Mouse (Mus musculus) retina, postnatal 7 days (tissue): ENCODE data around the gene Tnk2.

ENCODE experiments used
- DNase-seq: peaks from one replicate; pipeline ENCODE4 v3.0.0-alpha.2; 2012; ENCODE audit warnings: low read depth, low spot score

Gene Tnk2

DNA sequence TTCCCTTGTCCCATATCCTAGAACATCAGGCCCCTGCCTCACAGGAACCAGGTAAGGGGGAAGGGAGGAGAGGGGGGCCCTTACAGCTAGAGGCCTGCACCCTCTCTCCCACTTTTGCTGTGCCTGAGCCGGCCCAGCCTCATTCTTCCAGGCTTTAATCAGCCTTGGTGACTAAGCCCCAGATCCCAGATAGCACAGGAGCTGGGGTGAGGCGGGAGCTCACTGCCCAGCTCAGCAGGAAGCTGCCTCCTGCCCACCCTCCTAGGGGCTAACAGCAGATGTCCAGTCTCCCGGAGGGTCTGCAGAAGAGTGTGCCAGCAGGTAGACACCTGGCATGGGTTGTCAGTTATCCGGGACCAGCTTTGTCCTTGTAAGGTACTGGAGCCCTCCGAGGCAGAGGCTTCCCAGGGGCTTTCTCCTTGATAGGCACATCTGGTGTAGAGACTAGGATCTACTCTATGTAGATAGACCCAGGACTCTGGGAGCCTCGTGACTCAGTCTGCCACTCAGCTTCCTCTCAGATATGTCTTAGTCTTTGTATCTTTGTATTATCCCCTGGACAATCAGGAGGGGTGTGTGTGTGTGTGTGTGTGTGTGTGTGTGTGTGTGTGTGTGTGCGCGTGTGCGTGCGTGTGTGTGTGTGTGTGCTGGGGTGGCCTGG, 33.5 kb downstream of the Tnk2 start:
- no peak for DNase-seq

DNA sequence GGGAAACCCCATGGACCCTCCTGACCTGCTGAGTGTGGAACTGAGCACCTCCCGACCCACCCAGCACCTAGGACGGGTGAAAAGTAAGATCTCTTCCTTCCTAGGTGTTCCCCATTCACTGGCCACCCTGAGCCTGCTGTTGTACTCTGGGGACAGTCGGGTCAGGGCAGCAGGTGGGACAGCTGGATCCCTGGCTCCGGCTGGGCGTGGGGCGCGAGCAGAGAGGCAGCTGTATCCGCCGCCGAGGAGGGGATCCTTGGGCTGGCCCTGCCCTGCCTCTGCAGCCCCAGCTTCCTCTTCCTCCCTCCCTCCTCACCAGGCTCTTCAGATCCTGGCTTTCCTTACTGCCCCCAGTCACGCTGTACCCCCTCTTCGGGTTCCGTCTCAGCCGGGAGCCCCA, 34.2 kb downstream of the Tnk2 start:
- DNase-seq, result no peak

DNA sequence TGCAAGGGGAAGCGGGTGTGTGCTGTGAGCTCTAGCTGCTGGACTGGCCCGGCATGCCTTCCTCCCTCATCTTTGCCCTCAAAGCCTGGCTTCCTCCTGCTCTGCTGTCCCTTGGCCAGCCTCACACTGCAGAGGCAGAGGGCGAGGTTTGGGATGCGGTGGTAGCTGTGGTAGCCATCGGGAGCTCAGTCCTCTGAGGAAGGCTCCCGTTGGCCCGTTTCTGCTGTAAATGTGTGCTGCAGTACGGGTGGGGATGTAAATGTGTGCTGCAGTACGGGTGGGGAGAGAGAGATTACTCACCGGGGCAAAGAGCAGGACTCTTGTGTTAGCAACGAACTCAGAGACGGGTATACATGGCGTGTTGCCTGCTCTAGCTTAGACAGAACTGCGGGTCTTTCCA, 35.1 kb downstream of the Tnk2 start:
- no peak for DNase-seq

DNA sequence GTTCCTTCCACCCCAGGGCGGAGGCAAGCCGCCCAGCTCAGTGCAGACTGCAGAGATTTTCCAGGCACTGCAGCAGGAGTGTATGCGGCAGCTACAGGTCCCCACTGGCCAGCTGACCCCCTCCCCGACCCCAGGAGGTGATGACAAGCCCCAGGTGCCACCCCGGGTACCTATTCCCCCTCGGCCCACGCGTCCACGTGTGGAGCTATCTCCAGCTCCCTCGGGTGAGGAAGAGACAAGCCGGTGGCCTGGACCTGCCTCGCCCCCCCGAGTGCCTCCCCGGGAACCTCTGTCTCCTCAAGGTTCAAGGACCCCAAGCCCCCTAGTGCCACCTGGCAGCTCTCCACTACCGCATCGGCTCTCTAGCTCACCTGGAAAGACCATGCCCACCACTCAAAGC, 36.3 kb downstream of the Tnk2 start:
- no peak for DNase-seq

DNA sequence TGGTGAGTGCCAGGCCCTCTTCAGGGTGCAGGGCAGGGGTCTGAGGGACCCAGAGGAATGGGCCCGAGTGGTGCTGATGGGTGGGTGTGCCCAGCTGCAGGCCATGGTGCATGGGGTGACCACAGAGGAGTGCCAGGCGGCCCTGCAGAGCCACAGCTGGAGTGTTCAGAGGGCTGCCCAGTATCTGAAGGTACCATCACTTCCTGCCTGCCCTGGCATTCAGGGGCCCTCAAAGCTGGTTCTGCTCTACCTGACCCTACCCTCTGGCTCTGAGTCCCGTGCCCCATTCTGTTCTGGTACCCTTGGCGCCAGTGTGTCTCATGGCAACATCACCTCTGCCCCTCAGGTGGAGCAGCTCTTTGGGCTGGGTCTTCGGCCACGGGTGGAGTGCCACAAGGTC, 37.1 kb downstream of the Tnk2 start:
- DNase-seq, result no peak

DNA sequence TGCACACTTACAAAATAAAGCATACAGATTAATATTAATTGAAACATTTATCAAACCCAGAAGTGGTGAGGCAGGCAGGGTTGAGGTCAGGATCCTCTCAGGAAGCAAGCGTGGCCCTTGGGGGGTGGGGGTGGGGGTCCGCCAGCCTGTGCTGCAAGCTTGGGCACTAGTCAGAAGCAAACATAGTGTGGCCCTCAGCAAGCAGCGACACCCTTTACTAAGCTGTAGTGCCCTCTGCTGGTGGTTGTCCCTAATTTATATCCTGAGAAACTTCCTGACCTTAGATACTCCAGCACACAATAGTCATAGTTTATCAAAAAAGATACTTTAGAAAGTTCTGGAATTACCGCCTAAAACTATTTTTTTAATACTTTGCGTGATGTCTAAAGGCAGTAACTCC, 38.5 kb downstream of the Tnk2 start:
- peak; percentile 65 for DNase-seq

DNA sequence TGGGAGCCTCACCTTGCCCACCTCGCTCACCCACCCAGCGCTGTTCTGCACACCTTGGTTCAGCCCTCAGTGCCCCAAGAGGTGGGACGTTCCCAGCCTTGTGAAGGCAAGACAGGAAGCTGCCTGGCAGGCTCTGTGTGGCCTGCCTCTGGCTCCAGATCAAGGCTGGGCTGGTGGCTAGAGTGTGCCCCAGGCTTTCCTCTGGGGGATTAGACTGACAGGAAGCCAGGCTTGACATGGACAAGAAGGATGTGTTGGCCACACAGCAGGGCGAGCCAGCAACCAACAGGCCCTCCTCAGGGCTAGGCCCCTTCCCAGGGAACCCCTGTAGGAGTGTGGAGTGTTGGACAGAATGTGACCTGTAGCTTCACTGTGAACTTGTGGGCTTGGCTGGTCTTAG, 39.2 kb downstream of the Tnk2 start:
- no peak for DNase-seq

DNA sequence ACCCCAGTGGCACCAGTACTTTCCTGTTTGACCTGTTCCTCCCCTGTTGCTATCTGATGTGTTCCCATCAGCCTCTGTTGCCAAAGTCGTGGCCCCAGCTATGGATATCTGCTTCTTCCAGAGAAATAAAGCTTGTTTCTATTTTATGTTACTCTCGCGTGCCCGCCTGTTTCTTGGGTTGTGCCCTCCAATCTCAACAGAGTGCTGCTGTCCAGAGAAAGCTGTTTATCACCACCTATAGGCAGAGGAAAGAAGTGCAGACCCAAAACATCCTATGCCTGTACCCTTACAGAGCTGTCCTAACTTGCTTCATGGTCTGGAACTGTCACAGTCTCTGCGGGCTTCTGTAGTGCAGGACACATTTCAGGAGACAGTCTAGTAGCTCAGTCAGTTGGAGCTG, 39.7 kb downstream of the Tnk2 start:
- no peak for DNase-seq

DNA sequence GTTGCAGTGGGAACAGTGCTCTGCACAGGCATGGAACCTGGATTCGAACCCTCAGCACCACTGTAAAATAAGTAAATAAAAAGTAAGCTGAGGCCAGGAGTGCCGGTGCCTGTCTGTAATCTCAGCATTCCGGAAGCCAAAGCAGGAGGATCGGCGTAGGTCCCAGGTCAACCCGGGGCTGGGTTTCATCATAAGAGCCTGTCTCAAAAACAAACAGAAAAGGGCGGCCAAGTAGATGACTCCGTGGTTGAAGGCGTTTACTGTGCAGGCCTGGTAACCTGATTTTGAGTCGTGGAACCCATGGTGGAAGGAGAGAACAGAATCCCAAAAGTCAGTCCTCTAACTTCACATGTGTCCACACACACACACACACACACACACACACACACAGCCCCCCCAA, 41.7 kb downstream of the Tnk2 start:
- DNase-seq, result no peak

DNA sequence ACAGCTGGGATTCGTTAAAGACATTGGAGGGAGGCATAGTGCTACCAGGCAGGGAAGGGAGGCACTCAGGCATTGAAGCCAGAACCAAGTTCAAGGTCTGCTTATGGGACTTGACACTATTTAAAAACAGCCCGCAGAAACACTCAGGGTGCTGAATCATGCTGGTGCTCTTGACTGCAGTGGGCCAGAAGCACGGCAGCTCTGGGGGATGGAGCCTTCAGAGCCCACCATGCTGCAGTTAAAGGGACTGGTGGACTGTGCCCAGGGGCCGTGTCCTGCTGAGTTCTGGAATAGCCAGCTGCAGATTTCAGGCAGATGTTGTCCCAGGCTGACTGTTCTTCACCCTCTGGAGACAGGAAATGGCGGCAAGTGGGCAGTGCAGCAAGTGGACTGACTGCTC, 42.3 kb downstream of the Tnk2 start:
- no peak for DNase-seq

DNA sequence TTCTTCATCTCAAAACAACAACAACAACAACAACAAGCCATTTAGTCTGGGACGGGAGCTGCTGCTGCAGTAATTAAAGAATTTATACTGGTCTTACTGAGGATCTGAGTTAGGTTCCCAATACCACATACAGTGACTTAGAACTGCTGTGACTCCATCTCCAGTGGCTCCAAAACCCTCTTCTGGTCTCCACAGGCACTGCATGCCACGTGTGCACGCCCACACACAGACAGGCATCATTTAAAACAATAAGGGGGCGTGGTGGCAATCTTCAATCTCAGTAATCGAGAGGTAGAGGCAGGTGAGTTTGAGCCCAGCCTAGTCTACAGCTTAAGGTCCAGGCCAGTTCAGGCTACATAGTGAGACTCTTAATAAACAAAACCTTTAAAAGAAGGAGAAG, 43.5 kb downstream of the Tnk2 start:
- no peak for DNase-seq

DNA sequence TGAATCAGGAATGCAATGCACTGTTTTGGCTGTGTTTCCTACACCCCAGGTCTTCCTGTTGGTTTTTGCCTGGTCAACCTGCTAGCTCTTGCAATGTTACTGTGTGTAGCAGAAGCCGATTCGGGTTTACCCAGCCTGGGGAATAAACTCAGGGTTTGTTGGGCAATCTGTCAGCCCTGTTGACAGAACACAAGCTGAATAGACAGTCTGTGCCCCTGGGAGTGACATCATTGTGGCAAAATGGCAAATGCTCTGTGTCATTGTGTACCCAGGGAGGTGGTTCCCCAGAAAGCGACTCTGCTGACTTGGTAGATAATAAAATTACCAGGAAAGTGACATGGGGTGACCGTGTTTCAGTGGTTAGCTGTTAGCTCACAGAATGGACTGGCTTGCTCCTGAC, 45.1 kb downstream of the Tnk2 start:
- DNase-seq, result no peak

DNA sequence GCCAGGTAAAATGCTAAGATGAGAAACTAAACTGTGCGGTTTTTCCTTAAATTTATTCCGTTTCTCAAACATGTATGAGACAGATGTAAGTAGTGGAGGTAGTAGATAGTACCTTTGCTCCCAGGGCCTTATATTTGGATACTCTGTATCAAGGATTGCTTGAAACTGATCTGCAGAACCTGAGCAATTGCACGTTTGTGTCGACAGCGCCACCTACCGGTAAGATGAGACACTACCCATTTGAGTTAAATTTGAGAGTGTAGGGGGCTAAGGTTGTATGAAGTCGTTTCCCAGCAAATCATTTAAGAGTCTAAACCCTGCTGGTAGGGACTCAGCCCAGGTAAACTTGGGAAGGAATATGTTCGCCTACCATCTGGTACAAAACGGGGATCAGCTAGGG, 45.8 kb downstream of the Tnk2 start:
- peak; percentile 56 for DNase-seq

DNA sequence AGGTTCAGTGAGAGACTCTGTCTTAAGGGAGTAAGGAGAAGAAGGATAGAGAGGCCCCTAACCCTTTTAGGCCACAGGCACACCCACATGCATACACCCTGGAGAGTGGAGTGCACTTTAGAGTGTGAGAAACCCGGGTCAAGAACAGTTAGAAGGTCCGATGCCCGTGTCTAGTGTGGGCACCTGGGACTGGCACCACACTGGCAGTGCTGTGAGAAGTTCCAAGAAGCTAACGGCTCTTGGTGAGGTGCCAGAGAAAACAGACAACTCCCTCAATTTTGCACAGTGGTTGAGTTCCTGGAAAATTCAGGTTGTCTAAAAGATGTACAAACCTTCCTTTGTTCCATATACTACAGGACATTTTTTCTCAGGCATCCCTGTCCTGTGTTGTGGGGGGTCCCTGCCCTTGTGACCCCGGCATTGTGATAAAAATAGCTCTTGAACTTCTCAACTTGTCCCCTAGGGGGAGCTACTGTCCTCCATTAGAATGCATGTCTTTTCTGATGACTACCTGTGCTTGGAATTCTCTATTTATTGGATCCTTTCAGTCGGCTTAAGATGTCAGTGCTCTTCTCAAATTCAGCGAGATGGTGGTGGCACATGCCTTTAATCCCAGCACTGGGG, 53.3 kb downstream of the Tnk2 start:
- DNase-seq, result no peak

DNA sequence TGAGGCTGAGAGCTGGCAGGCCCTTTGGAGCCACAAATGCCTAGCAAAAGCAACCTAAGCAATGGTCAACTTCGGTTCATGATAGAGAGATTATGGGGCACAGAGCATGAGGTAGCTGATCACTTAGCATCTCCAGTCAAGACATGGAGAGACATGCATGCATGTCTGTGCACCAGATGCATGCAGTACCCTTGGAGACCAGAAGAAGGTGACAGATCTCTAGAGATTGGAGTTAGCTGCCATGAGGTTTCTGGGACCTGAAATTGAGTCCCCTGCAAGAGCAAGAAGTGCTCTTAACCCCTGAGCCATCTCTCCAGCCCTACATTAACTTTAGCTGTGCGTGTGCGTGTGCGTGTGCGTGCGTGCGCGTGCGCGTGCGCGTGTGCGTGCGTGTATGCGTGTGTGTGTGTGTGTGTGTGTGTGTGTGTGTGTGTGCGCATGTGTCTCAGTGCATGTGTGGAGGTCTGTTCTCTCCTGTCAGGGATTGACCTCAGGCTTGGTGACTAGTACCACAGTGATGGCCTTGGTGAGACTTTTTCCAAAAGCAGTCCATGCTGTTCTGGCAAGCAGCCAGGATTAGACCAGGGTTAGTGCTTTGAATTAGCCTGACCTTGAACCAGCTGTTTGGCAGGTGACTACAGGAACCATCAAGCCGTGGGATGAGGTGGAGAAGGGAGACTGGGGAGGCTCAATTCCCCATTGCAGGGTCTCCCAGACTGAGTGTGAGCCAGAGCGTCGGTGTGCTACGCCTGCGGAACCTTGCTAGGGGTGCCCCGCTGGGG, 54.2 kb downstream of the Tnk2 start:
- DNase-seq, result no peak

DNA sequence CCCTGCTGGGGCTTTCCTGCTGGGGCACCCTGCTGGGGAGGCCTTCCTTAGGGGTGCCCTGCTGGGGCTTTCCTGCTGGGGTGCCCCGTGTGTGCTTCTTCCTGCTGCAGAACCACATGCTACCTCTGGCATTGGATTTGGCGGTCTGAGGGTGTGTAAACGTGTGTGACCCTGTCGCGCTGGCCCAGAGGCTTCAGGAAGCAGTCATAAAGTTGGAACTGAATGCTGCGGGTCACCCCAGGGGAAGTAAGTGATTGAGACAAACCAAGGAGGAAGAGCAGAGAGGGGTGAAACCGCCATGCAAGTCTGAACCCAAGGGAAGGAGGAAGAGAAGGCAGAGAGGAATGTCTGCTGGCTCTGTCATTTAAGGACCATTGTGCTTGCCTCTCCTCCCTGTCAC, 54.9 kb downstream of the Tnk2 start:
- no peak for DNase-seq

DNA sequence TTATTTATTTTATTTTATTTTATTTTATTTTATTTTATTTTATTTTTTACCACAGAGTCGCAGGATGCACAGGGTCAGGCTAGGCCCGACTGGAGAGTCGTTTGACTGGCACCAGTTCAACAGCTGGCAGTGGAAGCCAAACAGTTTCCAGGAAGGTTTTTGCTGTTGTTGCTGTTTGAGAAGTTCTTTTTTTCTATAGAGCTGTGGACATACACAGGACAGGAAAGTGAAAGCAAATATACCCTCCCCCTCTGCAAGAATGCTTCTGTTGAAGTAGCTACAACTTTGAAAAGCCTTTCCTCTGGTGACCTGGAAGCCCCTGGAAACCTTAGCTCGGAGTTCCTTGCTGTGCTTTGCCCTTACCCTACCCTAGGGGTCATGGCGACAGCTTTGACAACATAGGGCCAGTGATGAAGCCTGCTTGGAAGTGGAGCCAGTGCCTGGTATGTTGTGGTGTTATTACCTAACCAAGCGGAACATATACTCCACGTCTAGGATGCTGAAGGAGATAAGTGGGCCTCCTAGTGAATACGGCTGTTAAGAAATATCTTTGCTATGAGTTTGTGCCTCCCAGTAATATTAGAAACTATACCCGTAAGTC, 59.7 kb downstream of the Tnk2 start:
- DNase-seq, result no peak

DNA sequence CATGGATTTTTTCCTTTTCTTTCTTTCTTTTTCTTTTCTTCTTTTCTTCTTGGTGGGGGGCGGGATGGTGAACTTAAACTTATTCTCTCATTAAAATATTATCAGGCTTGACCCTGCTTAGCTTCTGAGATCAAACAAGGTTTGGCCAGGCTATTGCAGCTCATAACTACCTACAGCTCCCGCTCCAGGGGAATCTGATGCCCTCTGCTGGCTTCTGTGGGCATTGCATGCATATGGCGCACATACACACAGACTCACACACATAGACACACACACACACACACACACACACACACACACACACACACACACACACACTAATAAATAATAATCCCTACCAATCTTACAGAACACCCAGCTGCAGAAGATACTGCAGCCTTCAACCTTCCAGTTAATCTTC, 61.9 kb downstream of the Tnk2 start:
- DNase-seq, result no peak

DNA sequence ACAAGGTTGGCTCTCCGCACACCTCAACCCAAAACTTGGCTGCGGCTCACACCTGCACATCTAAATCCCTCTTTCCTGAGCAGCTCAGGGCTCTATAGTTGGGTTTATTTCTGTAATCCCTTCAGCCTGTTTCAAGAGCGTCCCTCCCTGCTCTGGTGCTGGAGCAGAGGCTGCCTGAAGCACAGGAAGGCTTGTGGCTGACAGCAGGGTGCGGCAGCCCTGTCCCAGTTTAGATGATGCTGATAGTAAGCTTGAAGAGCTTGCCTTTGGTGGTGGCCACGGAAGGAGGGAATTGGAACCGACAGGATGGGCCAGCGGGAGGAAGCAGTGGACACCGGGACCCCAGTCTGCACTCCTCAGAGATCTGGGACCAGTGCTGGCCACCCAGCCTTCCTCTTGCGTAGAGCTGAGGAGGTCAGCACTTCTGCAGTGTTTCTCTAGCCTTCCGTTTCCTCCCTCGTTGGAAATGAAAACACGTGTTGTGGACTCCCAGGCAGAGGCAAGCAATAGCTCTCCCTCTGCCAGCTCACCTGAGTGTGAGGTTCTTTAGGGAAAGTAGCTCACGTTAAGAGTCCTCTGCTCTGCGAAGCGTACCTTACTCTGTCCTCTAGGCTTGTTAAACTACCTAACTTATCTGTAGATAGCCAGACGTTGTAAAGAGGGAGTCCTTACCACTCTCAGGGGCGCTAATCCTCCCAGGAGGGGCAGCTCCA, 63.6 kb downstream of the Tnk2 start:
- DNase-seq, result no peak

DNA sequence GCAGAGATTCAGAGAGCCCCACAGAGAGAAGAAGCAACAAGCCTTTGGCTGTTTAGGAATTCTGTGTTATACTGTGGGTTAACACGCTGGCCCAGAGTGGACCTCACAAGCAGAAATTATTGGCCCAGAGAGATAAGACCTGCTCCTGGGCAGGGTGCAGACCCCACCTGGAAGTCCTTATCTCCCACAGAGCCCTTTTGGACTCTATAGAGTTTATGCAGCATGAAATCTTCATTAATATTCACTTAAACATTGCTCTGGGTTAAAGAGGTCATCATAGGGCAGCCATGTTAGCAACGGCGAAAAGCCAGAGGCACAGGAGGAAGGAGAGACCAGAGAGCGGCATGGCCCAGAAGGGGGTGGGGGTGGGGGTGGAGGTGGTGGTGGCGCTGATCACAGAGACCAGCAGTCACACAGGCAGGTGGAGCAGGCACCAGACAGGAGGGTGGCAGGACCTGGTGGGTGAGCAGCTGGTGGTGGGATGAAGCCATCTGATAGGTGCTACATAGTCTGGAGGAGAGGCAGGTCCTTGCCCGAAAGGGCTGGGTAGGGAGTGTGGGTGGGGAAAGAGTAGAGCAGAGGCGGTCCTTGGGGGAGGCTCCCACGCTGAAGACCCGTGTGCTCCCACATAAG, 64.3 kb downstream of the Tnk2 start:
- no peak for DNase-seq

DNA sequence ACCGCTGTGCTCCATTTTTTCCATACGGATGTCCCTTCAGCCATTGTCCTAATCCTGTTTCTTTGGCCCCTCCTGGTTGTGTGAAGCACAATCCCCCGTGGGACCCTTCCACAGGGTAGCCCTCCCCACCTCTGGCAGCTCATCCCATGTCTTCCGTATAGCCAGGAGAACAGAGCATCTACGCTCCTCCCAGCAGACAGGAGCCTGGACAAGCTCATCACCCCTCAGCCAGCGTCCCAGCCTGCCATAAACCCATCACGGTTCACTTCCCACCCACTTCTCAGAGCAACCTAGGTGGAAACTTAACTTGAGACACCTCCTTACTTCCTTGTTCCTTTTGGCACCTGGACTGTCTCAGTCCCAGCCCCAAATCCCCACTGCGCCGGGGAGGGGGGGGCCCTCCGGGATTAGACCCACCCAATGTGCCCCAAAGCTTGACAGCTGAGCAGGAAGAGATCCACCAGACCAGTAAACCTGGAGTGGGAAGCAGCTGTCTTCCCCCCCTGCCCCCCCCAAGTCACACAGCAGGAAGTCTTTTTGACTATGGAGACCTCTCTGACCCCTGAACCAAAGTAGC, 64.9 kb downstream of the Tnk2 start:
- no peak for DNase-seq
